Comparison of ENCODE assay signal across 9 mouse cellular contexts in genomic region chr15:102511285-102511833, GRCm38 (mm10). TPM values are rescaled to one million over a fixed set of nuclear protein-coding genes. Genes with fewer than 3 reads are reported as not detected.
DNase-seq lines count a peak whose midpoint lies in the region; ATAC-seq and TF ChIP-seq lines count a peak whose summit lies in the region.
"Had no signal": no experiment of that assay in that cellular context is flagged by ENCODE, and none has a peak within 500 bp of the region (broad histone marks: within the 10 kb centered on the region; RNA-seq: fewer than 3 reads in every experiment).

No protein-coding gene starts in this region.

- H3K4me1 ChIP-seq in lung, postnatal 0 days (ENCODE audit: insufficient read depth, low read depth, low read length) = no peaks in the 10 kb centered on the region; the same call in 1 of the 2 replicates
- peaks cover 2% of the 10 kb centered on the region; the same call in 1 of the 2 replicates for H3K4me1 ChIP-seq in lung, adult 2 months (ENCODE audit: control insufficient read depth, insufficient read depth, low read length)
- peaks cover 2 to 10% of the 10 kb centered on the region in 2 experiments for H3K4me1 ChIP-seq in liver, embryonic 14.5 days (replicated peaks; ENCODE audit: control insufficient read depth in 2 of 2, insufficient read depth in 2 of 2, low read length in 1 of 2)

- no peak overlapping the region for H3K4me3 ChIP-seq in lung, postnatal 0 days (ENCODE audit: low read depth, low read length)
- no peak overlapping the region for H3K4me3 ChIP-seq in lung, adult 2 months (replicated peaks; ENCODE audit: extremely low read depth, low read depth, low read length)
- no peak overlapping the region for H3K4me3 ChIP-seq in liver, embryonic 14.5 days (ENCODE audit: insufficient read depth in 1 of 2, low read depth in 2 of 2, low read length in 2 of 2)

- no peak overlapping the region for H3K27ac ChIP-seq in lung, postnatal 0 days (ENCODE audit: low read length)
- no peak overlapping the region for H3K27ac ChIP-seq in liver, embryonic 14.5 days

- TF ChIP-seq CTCF in lung, postnatal 0 days (IDR thresholded peaks at IDR 0.05) = no peak
- TF ChIP-seq CTCF in lung, adult 2 months (IDR thresholded peaks at IDR 0.05; ENCODE audit: insufficient read depth, low read length) = no peak
- no peak for TF ChIP-seq CTCF in liver, embryonic 14.5 days (IDR thresholded peaks at IDR 0.05; ENCODE audit: low read depth)

- no peaks in the 10 kb centered on the region for H3K27me3 ChIP-seq in lung, postnatal 0 days (replicated peaks; ENCODE audit: insufficient read depth, low read length)
- peaks cover 3% of the 10 kb centered on the region for H3K27me3 ChIP-seq in liver, embryonic 14.5 days (ENCODE audit: control insufficient read depth, insufficient read depth, low read length)

- WGBS in lung, postnatal 0 days = 17% methylated on average over 6 of the region's 6 CpGs
- 31% methylated on average over 6 of the region's 6 CpGs for WGBS in lung, adult 2 months
- 41% methylated on average over 6 of the region's 6 CpGs for WGBS in liver, embryonic 14.5 days (ENCODE audit: insufficient replicate concordance)

- no peak overlapping the region for H3K9ac ChIP-seq in lung, postnatal 0 days (replicated peaks; ENCODE audit: low read depth)
- no peak overlapping the region for H3K9ac ChIP-seq in liver, embryonic 14.5 days (replicated peaks)

- no peak for ATAC-seq in cerebellum, adult (ENCODE audit: insufficient number of reproducible peaks, low FRiP score, low TSS enrichment)
- no peak for ATAC-seq in lung, postnatal 0 days
- ATAC-seq in liver, embryonic 14.5 days (ENCODE audit: insufficient read depth) = no peak
- no peak for ATAC-seq in granulocyte monocyte progenitor cell, adult 5-6 weeks (replicated peaks; ENCODE audit: poor library complexity, severe bottlenecking)

- no peaks in the 10 kb centered on the region for H3K36me3 ChIP-seq in lung, postnatal 0 days (ENCODE audit: insufficient read depth, low read length)
- no peaks in the 10 kb centered on the region for H3K36me3 ChIP-seq in liver, embryonic 14.5 days (replicated peaks; ENCODE audit: control insufficient read depth, insufficient read depth, low read depth)

- peak overlapping the region; percentile 99 for H3K4me2 ChIP-seq in lung, postnatal 0 days (replicated peaks; ENCODE audit: low read depth, low read length)
- peak overlapping the region; percentile 90 for H3K4me2 ChIP-seq in liver, embryonic 14.5 days (ENCODE audit: low read depth)

- TF ChIP-seq POLR2A in lung, adult 2 months (IDR thresholded peaks at IDR 0.05; ENCODE audit: borderline replicate concordance, extremely low read depth, low read depth, low read length) = no peak

- no peak for TF ChIP-seq EP300 in lung, postnatal 0 days (IDR thresholded peaks at IDR 0.05)
- TF ChIP-seq EP300 in liver, embryonic 14.5 days (IDR thresholded peaks at IDR 0.05; ENCODE audit: low read depth) = no peak

- DNase-seq in cerebellum, adult 8-10 months = peak; percentile 32
- DNase-seq in lung, postnatal 0 days (ENCODE audit: low spot score) = no peak
- no peak for DNase-seq in lung, adult 2 months
- DNase-seq in liver, embryonic 14.5 days (ENCODE audit: low read depth in 3 of 3, low spot score in 3 of 3) = no peak
- peak; percentile 20 for DNase-seq in testis, postnatal 14 days (ENCODE audit: low spot score)
- no peak for DNase-seq in adipocyte (ENCODE audit: low spot score)

- no peaks in the 10 kb centered on the region for H3K9me3 ChIP-seq in lung, postnatal 0 days (ENCODE audit: low read length)
- H3K9me3 ChIP-seq in liver, embryonic 14.5 days (ENCODE audit: control insufficient read depth, low read length) = no peaks in the 10 kb centered on the region
- H3K9me3 ChIP-seq: megakaryocyte, embryonic 14.5 days had no signal

RNA-seq across cellular contexts. Expression of gene Map3k12, which starts 5.5 kb away (rescaled TPM):
- polyA plus RNA-seq in lung, postnatal 0 days (2015; fragmentation: Nextera tagmentation; extraction: Ambion mirVana) = 4.2 and 4.9 TPM in 2 replicates
- 9.9 and 13.1 TPM in 2 replicates for polyA plus RNA-seq in lung, adult 2 months (2012; rRNA removed)
- polyA plus RNA-seq in liver, embryonic 14.5 days (2012; rRNA removed) = 0.77 and 1.3 TPM in 2 replicates
- polyA plus RNA-seq in liver, embryonic 14.5 days (2014; fragmentation: Nextera tagmentation; extraction: Ambion mirVana) = 0.78 and 1.1 TPM in 2 replicates
- total RNA-seq in granulocyte monocyte progenitor cell, adult 5-6 weeks (2014; fragmentation: Nextera tagmentation) = 0.38 TPM in 1 of 2 replicates, not detected in the other
- total RNA-seq in granulocyte monocyte progenitor cell, adult 5-6 weeks (2017) = 0.26 and 0.60 TPM in 2 replicates

RNA-seq across cellular contexts. Expression of gene Tarbp2, which starts 6.6 kb away (rescaled TPM):
- 35.2 and 42.8 TPM in 2 replicates for polyA plus RNA-seq in lung, postnatal 0 days (2015; fragmentation: Nextera tagmentation; extraction: Ambion mirVana)
- 51.7 and 61.1 TPM in 2 replicates for polyA plus RNA-seq in lung, adult 2 months (2012; rRNA removed)
- polyA plus RNA-seq in liver, embryonic 14.5 days (2012; rRNA removed) = 39.6 and 40.9 TPM in 2 replicates
- polyA plus RNA-seq in liver, embryonic 14.5 days (2014; fragmentation: Nextera tagmentation; extraction: Ambion mirVana) = 31.5 and 40.2 TPM in 2 replicates
- 29.4 and 36.3 TPM in 2 replicates for total RNA-seq in granulocyte monocyte progenitor cell, adult 5-6 weeks (2014; fragmentation: Nextera tagmentation)
- 18.7 and 20.0 TPM in 2 replicates for total RNA-seq in granulocyte monocyte progenitor cell, adult 5-6 weeks (2017)

RNA-seq across cellular contexts. Expression of gene Gm10337, which starts 7.8 kb away (rescaled TPM):
- 2.0 TPM in 1 of 2 replicates, not detected in the other for polyA plus RNA-seq in lung, postnatal 0 days (2015; fragmentation: Nextera tagmentation; extraction: Ambion mirVana)
- not detected in 2 replicates for polyA plus RNA-seq in lung, adult 2 months (2012; rRNA removed)
- polyA plus RNA-seq in liver, embryonic 14.5 days (2012; rRNA removed) = not detected in 2 replicates
- polyA plus RNA-seq in liver, embryonic 14.5 days (2014; fragmentation: Nextera tagmentation; extraction: Ambion mirVana) = not detected in 2 replicates
- total RNA-seq in granulocyte monocyte progenitor cell, adult 5-6 weeks (2014; fragmentation: Nextera tagmentation) = 7.7 TPM in 1 of 2 replicates, not detected in the other
- total RNA-seq in granulocyte monocyte progenitor cell, adult 5-6 weeks (2017) = not detected in 2 replicates

RNA-seq across cellular contexts. Expression of gene Npff, which starts 13.4 kb away (rescaled TPM):
- 3.7 and 4.2 TPM in 2 replicates for polyA plus RNA-seq in lung, postnatal 0 days (2015; fragmentation: Nextera tagmentation; extraction: Ambion mirVana)
- 8.8 and 11.0 TPM in 2 replicates for polyA plus RNA-seq in lung, adult 2 months (2012; rRNA removed)
- polyA plus RNA-seq in liver, embryonic 14.5 days (2012; rRNA removed) = 1.2 and 1.4 TPM in 2 replicates
- 0.19 and 0.94 TPM in 2 replicates for polyA plus RNA-seq in liver, embryonic 14.5 days (2014; fragmentation: Nextera tagmentation; extraction: Ambion mirVana)
- total RNA-seq in granulocyte monocyte progenitor cell, adult 5-6 weeks (2014; fragmentation: Nextera tagmentation) = 12.9 and 19.4 TPM in 2 replicates
- total RNA-seq in granulocyte monocyte progenitor cell, adult 5-6 weeks (2017) = 2.4 TPM in 1 of 2 replicates, not detected in the other

RNA-seq across cellular contexts. Expression of gene Pcbp2, which starts 41.0 kb away (rescaled TPM):
- 154 and 157 TPM in 2 replicates for polyA plus RNA-seq in lung, postnatal 0 days (2015; fragmentation: Nextera tagmentation; extraction: Ambion mirVana)
- 378 and 395 TPM in 2 replicates for polyA plus RNA-seq in lung, adult 2 months (2012; rRNA removed)
- 185 and 221 TPM in 2 replicates for polyA plus RNA-seq in liver, embryonic 14.5 days (2012; rRNA removed)
- 93.3 and 103 TPM in 2 replicates for polyA plus RNA-seq in liver, embryonic 14.5 days (2014; fragmentation: Nextera tagmentation; extraction: Ambion mirVana)
- 731 and 799 TPM in 2 replicates for total RNA-seq in granulocyte monocyte progenitor cell, adult 5-6 weeks (2014; fragmentation: Nextera tagmentation)
- 213 and 218 TPM in 2 replicates for total RNA-seq in granulocyte monocyte progenitor cell, adult 5-6 weeks (2017)

Comparison
In these comparisons a context has a peak if more than half of its experiments do, and no peak if none do; other contexts are left out.
1. DNase-seq: peak in cerebellum, adult 8-10 months (single experiment) and testis, postnatal 14 days (single experiment); none in lung, postnatal 0 days (single experiment), lung, adult 2 months (single experiment), liver, embryonic 14.5 days (0 of 3) and adipocyte (single experiment).